Mouse (Mus musculus): Measurements from ENCODE around the gene Myo1e. TPM values are rescaled to one million over a fixed set of nuclear protein-coding genes. Genes with fewer than 3 reads are reported as not detected.

Myo1e gene
- polyA plus RNA-seq, 1 experiment from 2014 or later = 6.5 TPM

DNA sequence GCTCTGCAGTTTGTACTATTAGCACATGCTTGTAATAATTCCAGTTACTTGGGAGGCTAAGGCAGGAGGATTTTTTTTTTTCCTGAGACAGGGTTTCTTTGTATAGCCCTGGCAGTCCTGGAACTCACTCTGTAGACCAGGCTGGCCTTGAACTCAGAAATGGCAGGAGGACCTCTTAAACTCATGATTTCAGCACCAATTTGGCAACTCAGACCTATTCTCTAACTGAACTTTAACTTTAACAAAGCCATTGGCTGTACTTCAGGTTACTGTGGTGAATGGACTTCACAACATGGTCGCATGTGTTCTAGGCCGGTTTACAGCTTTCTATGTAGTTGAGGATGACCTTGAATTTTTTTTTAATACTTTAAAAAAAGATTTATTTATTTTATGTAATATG is 215.5 kb downstream of the Myo1e start:
- no peak overlapping the region for H3K4me2 ChIP-seq (ENCODE audit: low read length)
- ATAC-seq (ENCODE audit: low FRiP score, low TSS enrichment) (no peak), DNase-seq (no peak)
- no peaks in the 10 kb centered on the region for H3K27me3 ChIP-seq (ENCODE audit: control insufficient read depth, insufficient read depth, low read length)
- H3K27ac ChIP-seq (replicated peaks; ENCODE audit: low read depth, low read length) = no peak overlapping the region
- H3K9ac ChIP-seq (replicated peaks; ENCODE audit: low read length) = no peak overlapping the region
- H3K9me3 ChIP-seq (ENCODE audit: control insufficient read depth, low read length) = no peaks in the 10 kb centered on the region
- WGBS = 91% methylated on average over 2 of the region's 2 CpGs
- H3K4me3 ChIP-seq (replicated peaks; ENCODE audit: low read depth, low read length) = no peak overlapping the region
- peaks cover 43% of the 10 kb centered on the region for H3K36me3 ChIP-seq (ENCODE audit: control insufficient read depth, insufficient read depth, low read length)
- 0 out of 2 replicates have a peak, but pooled peaks cover 6% of the 10 kb centered on the region for H3K4me1 ChIP-seq (ENCODE audit: control insufficient read depth, insufficient read depth, low read length)

- no peak overlapping the region for H3K4me2 ChIP-seq (ENCODE audit: low read length)
- H3K36me3 ChIP-seq (ENCODE audit: control insufficient read depth, insufficient read depth, low read length) = peaks cover 59% of the 10 kb centered on the region
- H3K9ac ChIP-seq (replicated peaks; ENCODE audit: low read length) = no peak overlapping the region
- H3K9me3 ChIP-seq (ENCODE audit: control insufficient read depth, low read length) = no peaks in the 10 kb centered on the region
- no peaks in the 10 kb centered on the region for H3K27me3 ChIP-seq (ENCODE audit: control insufficient read depth, insufficient read depth, low read length)
- WGBS = 97% methylated on average over 4 of the region's 4 CpGs
- DNase-seq (no peak), ATAC-seq (ENCODE audit: low FRiP score, low TSS enrichment) (no peak)
- no peaks in the 10 kb centered on the region for H3K4me1 ChIP-seq (ENCODE audit: control insufficient read depth, insufficient read depth, low read length)
- no peak overlapping the region for H3K4me3 ChIP-seq (replicated peaks; ENCODE audit: low read depth, low read length)
- no peak overlapping the region for H3K27ac ChIP-seq (replicated peaks; ENCODE audit: low read depth, low read length)
Observed at GRCm38 (mm10) chr9:70439959-70440358, 232.8 kb downstream of the Myo1e start.

- peaks cover 42% of the 10 kb centered on the region for H3K36me3 ChIP-seq (ENCODE audit: control insufficient read depth, insufficient read depth, low read length)
Observed at GRCm38 (mm10) chr9:70449072-70449471, 241.9 kb downstream of the Myo1e start.

More at GRCm38 (mm10) chr9:70449072-70449471, 241.9 kb downstream of the Myo1e start:
- DNase-seq (no peak), ATAC-seq (ENCODE audit: low FRiP score, low TSS enrichment) (no peak)
- Histone ChIP-seq H3K27me3 (ENCODE audit: control insufficient read depth, insufficient read depth, low read length) (no peaks in the 10 kb centered on the region), H3K4me1 (ENCODE audit: control insufficient read depth, insufficient read depth, low read length) (no peaks in the 10 kb centered on the region), H3K4me2 (ENCODE audit: low read length) (no peak overlapping the region), H3K9ac (replicated peaks; ENCODE audit: low read length) (no peak overlapping the region), H3K9me3 (ENCODE audit: control insufficient read depth, low read length) (no peaks in the 10 kb centered on the region), H3K27ac (replicated peaks; ENCODE audit: low read depth, low read length) (no peak overlapping the region), H3K4me3 (replicated peaks; ENCODE audit: low read depth, low read length) (no peak overlapping the region)
- 98% methylated on average over 5 of the region's 5 CpGs for WGBS

Small RNA genes lying within 50 kb of the gene (microRNA-seq; reads per million reads assigned to microRNA genes)
- 5.3 reads per million, percentile 28 among the genes with 10 or more reads in this experiment for gene Mir5626

Other genes starting within 250 kb of the Myo1e start
- gene Bnip2, start 217.9 kb upstream of the Myo1e start, polyA plus RNA-seq (2014; fragmentation: Nextera tagmentation; extraction: Ambion mirVana) = 74.8 and 92.8 TPM in 2 replicates
- 205 and 227 TPM in 2 replicates for gene Gtf2a2, start 194.8 kb upstream of the Myo1e start, polyA plus RNA-seq (2014; fragmentation: Nextera tagmentation; extraction: Ambion mirVana)
- not detected in 2 replicates for gene Gcnt3, start 169.3 kb upstream of the Myo1e start, polyA plus RNA-seq (2014; fragmentation: Nextera tagmentation; extraction: Ambion mirVana)
- 5.6 and 5.9 TPM in 2 replicates for gene Fam81a, start 64.8 kb upstream of the Myo1e start, polyA plus RNA-seq (2014; fragmentation: Nextera tagmentation; extraction: Ambion mirVana)
- 19.5 and 42.9 TPM in 2 replicates for gene Ccnb2, start 214.2 kb downstream of the Myo1e start, polyA plus RNA-seq (2014; fragmentation: Nextera tagmentation; extraction: Ambion mirVana)

Data from midbrain, embryonic 14.5 days (tissue).